Mouse (Mus musculus): ENCODE results near the gene Cda. TPM values are rescaled to one million over a fixed set of nuclear protein-coding genes. Genes with fewer than 3 reads are reported as not detected.
A peak's percentile ranks its signal among the peaks of the same experiment; 100 is the strongest.

Gene Cda
- total and polyA plus RNA-seq, 2 experiments from 2014 or later, result 2.7 to 7.6 TPM

- Histone ChIP-seq H3K36me3 (replicated peaks; ENCODE audit: control insufficient read depth, insufficient read depth, low read length) (no peaks in the 10 kb centered on the region), H3K4me1 (ENCODE audit: control insufficient read depth, insufficient read depth) (0 out of 2 replicates have a peak, but pooled peaks cover 9% of the 10 kb centered on the region), H3K9me3 (replicated peaks; ENCODE audit: control insufficient read depth, low read length) (0 out of 2 replicates have a peak, but pooled peaks cover 2% of the 10 kb centered on the region), H3K4me3 (ENCODE audit: low read depth, low read length) (no peak overlapping the region), H3K27me3 (ENCODE audit: control insufficient read depth, insufficient read depth, low read length) (no peaks in the 10 kb centered on the region), H3K4me2 (ENCODE audit: low read depth, low read length) (no peak overlapping the region), H3K9ac (replicated peaks; ENCODE audit: low read depth, low read length) (no peak overlapping the region), H3K27ac (ENCODE audit: low read depth) (no peak overlapping the region)
- no peak for DNase-seq (ENCODE audit: low spot score)
- WGBS, result 81% methylated on average over 8 of the region's 8 CpGs
- TF ChIP-seq EP300 (IDR thresholded peaks at IDR 0.05; ENCODE audit: low read depth) (no peak), CTCF (IDR thresholded peaks at IDR 0.05; ENCODE audit: low read depth) (no peak)
- no peak for ATAC-seq (ENCODE audit: insufficient read depth, low read depth)
Observed at GRCm38 (mm10) chr4:138356141-138356540, 11.7 kb downstream of the Cda start.

DNA sequence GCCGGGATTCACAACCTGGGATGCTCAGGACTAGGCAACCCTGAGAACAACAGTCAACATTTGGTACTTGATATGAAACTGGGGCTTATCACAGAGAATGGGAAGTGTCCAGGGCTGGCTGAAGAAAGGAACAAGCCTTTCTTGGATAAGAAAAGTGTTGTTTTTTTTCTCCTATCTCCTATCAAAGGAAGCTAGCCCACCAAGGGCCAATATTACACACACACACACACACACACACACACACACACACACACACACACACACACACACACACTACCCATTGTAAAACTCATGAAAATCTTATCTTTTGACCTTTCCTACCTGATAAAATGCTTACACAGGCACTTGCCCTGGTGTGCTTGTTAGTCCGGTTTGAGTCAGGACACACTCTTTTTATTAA, 12.3 kb downstream of the Cda start:
- no peak overlapping the region for H3K4me3 ChIP-seq (ENCODE audit: low read depth, low read length)
- 0 out of 2 replicates have a peak, but pooled peaks cover 2% of the 10 kb centered on the region for H3K9me3 ChIP-seq (replicated peaks; ENCODE audit: control insufficient read depth, low read length)
- H3K4me1 ChIP-seq (ENCODE audit: control insufficient read depth, insufficient read depth), result 0 out of 2 replicates have a peak, but pooled peaks cover 9% of the 10 kb centered on the region
- H3K9ac ChIP-seq (replicated peaks; ENCODE audit: low read depth, low read length), result no peak overlapping the region
- WGBS, result 65% methylated on average over 2 of the region's 2 CpGs
- no peak for DNase-seq (ENCODE audit: low spot score)
- H3K36me3 ChIP-seq (replicated peaks; ENCODE audit: control insufficient read depth, insufficient read depth, low read length), result no peaks in the 10 kb centered on the region
- no peak overlapping the region for H3K4me2 ChIP-seq (ENCODE audit: low read depth, low read length)
- H3K27ac ChIP-seq (ENCODE audit: low read depth), result no peak overlapping the region
- no peak for ATAC-seq (ENCODE audit: insufficient read depth, low read depth)
- no peak for TF ChIP-seq CTCF (IDR thresholded peaks at IDR 0.05; ENCODE audit: low read depth)
- TF ChIP-seq EP300 (IDR thresholded peaks at IDR 0.05; ENCODE audit: low read depth), result no peak
- no peaks in the 10 kb centered on the region for H3K27me3 ChIP-seq (ENCODE audit: control insufficient read depth, insufficient read depth, low read length)

GRCm38 (mm10) chr4:138353438-138354171, 14.2 kb downstream of the Cda start:
- H3K27ac ChIP-seq (ENCODE audit: low read depth), result no peak overlapping the region
- H3K4me2 ChIP-seq (ENCODE audit: low read depth, low read length), result no peak overlapping the region
- no peaks in the 10 kb centered on the region for H3K27me3 ChIP-seq (ENCODE audit: control insufficient read depth, insufficient read depth, low read length)
- no peak overlapping the region for H3K4me3 ChIP-seq (ENCODE audit: low read depth, low read length)
- WGBS, result 47% methylated on average over 10 of the region's 10 CpGs
- ATAC-seq (ENCODE audit: insufficient read depth, low read depth) (peak; percentile 64), DNase-seq (ENCODE audit: low spot score) (no peak)
- H3K9me3 ChIP-seq (replicated peaks; ENCODE audit: control insufficient read depth, low read length), result 0 out of 2 replicates have a peak, but pooled peaks cover 2% of the 10 kb centered on the region
- H3K36me3 ChIP-seq (replicated peaks; ENCODE audit: control insufficient read depth, insufficient read depth, low read length), result no peaks in the 10 kb centered on the region
- 0 out of 2 replicates have a peak, but pooled peaks cover 9% of the 10 kb centered on the region for H3K4me1 ChIP-seq (ENCODE audit: control insufficient read depth, insufficient read depth)
- no peak overlapping the region for H3K9ac ChIP-seq (replicated peaks; ENCODE audit: low read depth, low read length)
- TF ChIP-seq EP300 (IDR thresholded peaks at IDR 0.05; ENCODE audit: low read depth) (no peak), CTCF (IDR thresholded peaks at IDR 0.05; ENCODE audit: low read depth) (no peak)

GRCm38 (mm10) chr4:138352692-138353091, 15.1 kb downstream of the Cda start:
- H3K4me1 ChIP-seq (ENCODE audit: control insufficient read depth, insufficient read depth), result 0 out of 2 replicates have a peak, but pooled peaks cover 9% of the 10 kb centered on the region
- 0 out of 2 replicates have a peak, but pooled peaks cover 2% of the 10 kb centered on the region for H3K9me3 ChIP-seq (replicated peaks; ENCODE audit: control insufficient read depth, low read length)
- no peak for DNase-seq (ENCODE audit: low spot score)
- H3K27ac ChIP-seq (ENCODE audit: low read depth), result no peak overlapping the region
- WGBS, result 85% methylated on average over 6 of the region's 6 CpGs
- ATAC-seq (ENCODE audit: insufficient read depth, low read depth), result no peak
- TF ChIP-seq CTCF (IDR thresholded peaks at IDR 0.05; ENCODE audit: low read depth) (no peak), EP300 (IDR thresholded peaks at IDR 0.05; ENCODE audit: low read depth) (no peak)
- H3K27me3 ChIP-seq (ENCODE audit: control insufficient read depth, insufficient read depth, low read length), result no peaks in the 10 kb centered on the region
- no peak overlapping the region for H3K4me2 ChIP-seq (ENCODE audit: low read depth, low read length)
- H3K36me3 ChIP-seq (replicated peaks; ENCODE audit: control insufficient read depth, insufficient read depth, low read length), result no peaks in the 10 kb centered on the region
- no peak overlapping the region for H3K4me3 ChIP-seq (ENCODE audit: low read depth, low read length)
- no peak overlapping the region for H3K9ac ChIP-seq (replicated peaks; ENCODE audit: low read depth, low read length)

- Histone ChIP-seq H3K4me2 (ENCODE audit: low read depth, low read length) (no peak overlapping the region), H3K4me3 (ENCODE audit: low read depth, low read length) (no peak overlapping the region), H3K4me1 (ENCODE audit: control insufficient read depth, insufficient read depth) (0 out of 2 replicates have a peak, but pooled peaks cover 9% of the 10 kb centered on the region), H3K9ac (replicated peaks; ENCODE audit: low read depth, low read length) (no peak overlapping the region), H3K27me3 (ENCODE audit: control insufficient read depth, insufficient read depth, low read length) (no peaks in the 10 kb centered on the region), H3K27ac (ENCODE audit: low read depth) (no peak overlapping the region), H3K36me3 (replicated peaks; ENCODE audit: control insufficient read depth, insufficient read depth, low read length) (no peaks in the 10 kb centered on the region), H3K9me3 (replicated peaks; ENCODE audit: control insufficient read depth, low read length) (0 out of 2 replicates have a peak, but pooled peaks cover 2% of the 10 kb centered on the region)
- no peak for ATAC-seq (ENCODE audit: insufficient read depth, low read depth)
- 81% methylated on average over 5 of the region's 5 CpGs for WGBS
- no peak for DNase-seq (ENCODE audit: low spot score)
- no peak for TF ChIP-seq EP300 (IDR thresholded peaks at IDR 0.05; ENCODE audit: low read depth)
- no peak for TF ChIP-seq CTCF (IDR thresholded peaks at IDR 0.05; ENCODE audit: low read depth)
Observed at GRCm38 (mm10) chr4:138351821-138352220, 16.0 kb downstream of the Cda start.
